Mouse (Mus musculus): Measurements from ENCODE around the gene Fam120a. TPM values are rescaled to one million over a fixed set of nuclear protein-coding genes. Genes with fewer than 3 reads are reported as not detected.

The Fam120a gene
- polyA plus RNA-seq, 1 experiment from 2014 or later = 24.2 TPM

GRCm38 (mm10) chr13:48870771-48871731, 96.8 kb downstream of the Fam120a start, which contains the start of gene Phf2:
Gene Phf2, minus strand, starts transcription at chr13:48871119.
- H3K4me1 ChIP-seq (replicated peaks; ENCODE audit: control insufficient read depth, insufficient read depth, low read length) = peaks cover 19% of the 10 kb centered on the region
- H3K9ac ChIP-seq (ENCODE audit: low read depth, low read length) = peak within 1 kb of the TSS; percentile 100
- H3K27me3 ChIP-seq (replicated peaks; ENCODE audit: control insufficient read depth, insufficient read depth, low read length) = no peaks in the 10 kb centered on the region
- H3K9me3 ChIP-seq (ENCODE audit: control insufficient read depth) = no peaks in the 10 kb centered on the region
- peak within 1 kb of the TSS; percentile 96 for H3K27ac ChIP-seq (ENCODE audit: low read depth, low read length)
- WGBS = 2% methylated on average over 72 of the region's 117 CpGs
- peak; percentile 27 for ATAC-seq
- no peak for TF ChIP-seq CTCF (IDR thresholded peaks at IDR 0.05; ENCODE audit: low read depth)
- peak within 1 kb of the TSS; percentile 88 for H3K4me3 ChIP-seq (ENCODE audit: low read depth, low read length)
- H3K4me2 ChIP-seq (replicated peaks; ENCODE audit: low read depth) = peak within 1 kb of the TSS; percentile 87
- H3K36me3 ChIP-seq (ENCODE audit: control insufficient read depth, insufficient read depth) = no peaks in the 10 kb centered on the region; the same call in 1 of the 2 replicates

- peak overlapping the region; percentile 100 for H3K9ac ChIP-seq (ENCODE audit: low read depth, low read length)
- TF ChIP-seq CTCF (IDR thresholded peaks at IDR 0.05; ENCODE audit: low read depth) = no peak
Measured at GRCm38 (mm10) chr13:48869950-48870770, 97.7 kb downstream of the Fam120a start.

GRCm38 (mm10) chr13:48869600-48869949, 98.2 kb downstream of the Fam120a start:
- Histone ChIP-seq H3K27me3 (replicated peaks; ENCODE audit: control insufficient read depth, insufficient read depth, low read length) (no peaks in the 10 kb centered on the region), H3K4me2 (replicated peaks; ENCODE audit: low read depth) (peak overlapping the region; percentile 87), H3K4me3 (ENCODE audit: low read depth, low read length) (peak overlapping the region; percentile 88), H3K27ac (ENCODE audit: low read depth, low read length) (peak overlapping the region; percentile 96), H3K9ac (ENCODE audit: low read depth, low read length) (peak overlapping the region; percentile 100), H3K36me3 (ENCODE audit: control insufficient read depth, insufficient read depth) (no peaks in the 10 kb centered on the region), H3K9me3 (ENCODE audit: control insufficient read depth) (no peaks in the 10 kb centered on the region), H3K4me1 (replicated peaks; ENCODE audit: control insufficient read depth, insufficient read depth, low read length) (peaks cover 19% of the 10 kb centered on the region)
- no peak for TF ChIP-seq CTCF (IDR thresholded peaks at IDR 0.05; ENCODE audit: low read depth)
- 0 out of 2 replicates have a peak, but pooled peaks have one; percentile 4 for ATAC-seq
- 10% methylated on average over 5 of the region's 5 CpGs for WGBS

More at GRCm38 (mm10) chr13:48869950-48870770, 97.7 kb downstream of the Fam120a start:
- ATAC-seq = peak; percentile 17; the same call in 1 of the 2 replicates
- Histone ChIP-seq H3K27me3 (replicated peaks; ENCODE audit: control insufficient read depth, insufficient read depth, low read length) (no peaks in the 10 kb centered on the region), H3K4me2 (replicated peaks; ENCODE audit: low read depth) (peak overlapping the region; percentile 87), H3K36me3 (ENCODE audit: control insufficient read depth, insufficient read depth) (no peaks in the 10 kb centered on the region), H3K4me3 (ENCODE audit: low read depth, low read length) (peak overlapping the region; percentile 88), H3K27ac (ENCODE audit: low read depth, low read length) (peak overlapping the region; percentile 96), H3K9me3 (ENCODE audit: control insufficient read depth) (no peaks in the 10 kb centered on the region), H3K4me1 (replicated peaks; ENCODE audit: control insufficient read depth, insufficient read depth, low read length) (peaks cover 19% of the 10 kb centered on the region)
- under 1% methylated on average over 80 of the region's 102 CpGs for WGBS

GRCm38 (mm10) chr13:48869088-48869487, 98.7 kb downstream of the Fam120a start:
- no peak for ATAC-seq
- H3K27ac ChIP-seq (ENCODE audit: low read depth, low read length) = peak overlapping the region; percentile 96; the same call in 1 of the 2 replicates
- peaks cover 19% of the 10 kb centered on the region for H3K4me1 ChIP-seq (replicated peaks; ENCODE audit: control insufficient read depth, insufficient read depth, low read length)
- TF ChIP-seq CTCF (IDR thresholded peaks at IDR 0.05; ENCODE audit: low read depth) = no peak
- no peaks in the 10 kb centered on the region for H3K9me3 ChIP-seq (ENCODE audit: control insufficient read depth)
- WGBS = 14% methylated on average over 5 of the region's 5 CpGs
- H3K4me3 ChIP-seq (ENCODE audit: low read depth, low read length) = peak overlapping the region; percentile 88
- 0 out of 2 replicates have a peak overlapping the region, but pooled peaks have one; percentile 100 for H3K9ac ChIP-seq (ENCODE audit: low read depth, low read length)
- H3K4me2 ChIP-seq (replicated peaks; ENCODE audit: low read depth) = peak overlapping the region; percentile 87
- H3K27me3 ChIP-seq (replicated peaks; ENCODE audit: control insufficient read depth, insufficient read depth, low read length) = no peaks in the 10 kb centered on the region
- H3K36me3 ChIP-seq (ENCODE audit: control insufficient read depth, insufficient read depth) = no peaks in the 10 kb centered on the region

GRCm38 (mm10) chr13:48864673-48865356, 103.0 kb downstream of the Fam120a start:
- 71% methylated on average over 12 of the region's 12 CpGs for WGBS
- H3K4me3 ChIP-seq (ENCODE audit: low read depth, low read length) = no peak overlapping the region
- no peaks in the 10 kb centered on the region for H3K36me3 ChIP-seq (ENCODE audit: control insufficient read depth, insufficient read depth)
- no peak for ATAC-seq
- H3K27ac ChIP-seq (ENCODE audit: low read depth, low read length) = no peak overlapping the region
- H3K9ac ChIP-seq (ENCODE audit: low read depth, low read length) = no peak overlapping the region
- H3K27me3 ChIP-seq (replicated peaks; ENCODE audit: control insufficient read depth, insufficient read depth, low read length) = no peaks in the 10 kb centered on the region
- no peak for TF ChIP-seq CTCF (IDR thresholded peaks at IDR 0.05; ENCODE audit: low read depth)
- H3K4me1 ChIP-seq (replicated peaks; ENCODE audit: control insufficient read depth, insufficient read depth, low read length) = peaks cover 13% of the 10 kb centered on the region; the same call in 1 of the 2 replicates
- H3K4me2 ChIP-seq (replicated peaks; ENCODE audit: low read depth) = no peak overlapping the region
- H3K9me3 ChIP-seq (ENCODE audit: control insufficient read depth) = no peaks in the 10 kb centered on the region
